Mouse (Mus musculus) cerebellum, adult 2 months (tissue): ENCODE results near the gene Cpt1c.

ENCODE experiments used
- CTCF ChIP-seq: fragments of 200-500 bp; IDR thresholded peaks from 2 replicates; pipeline ENCODE4 v1.5.1; 2011; ENCODE audit warnings: low read depth, mild to moderate bottlenecking, control low read depth, low read length, moderate library complexity, borderline replicate concordance; ENCODE audit not compliant: insufficient read depth
- POLR2A ChIP-seq: fragments of 200-500 bp; IDR thresholded peaks from 2 replicates; pipeline ENCODE4 v1.6.1; 2011; ENCODE audit warnings: low read length, control low read depth, borderline replicate concordance; ENCODE audit not compliant: insufficient read depth

GRCm38 (mm10) chr7:45016761-45017160 is 42.1 kb upstream of the Cpt1c start:
- TF ChIP-seq CTCF (no peak), POLR2A (no peak)
